Mouse (Mus musculus) lung, embryonic 16.5 days (tissue): ENCODE data around the gene St6galnac6. TPM values are rescaled to one million over a fixed set of nuclear protein-coding genes. Genes with fewer than 3 reads are reported as not detected.

ENCODE experiments used
- ATAC-seq: fragments of 200-750 bp; cut with Nextera tagmentation; 2 replicates; pipeline ENCODE4 v1.8.0; 2017; ENCODE audit warnings: low read depth, mild to moderate bottlenecking, moderate library complexity
- H3K27ac ChIP-seq: fragments of 300-500 bp; sonication (generic); 2 replicates; pipeline ENCODE4 v1.5.1; 2014; ENCODE audit warnings: mild to moderate bottlenecking, control low read depth, low read length
- H3K27me3 ChIP-seq: fragments of 300-500 bp; sonication (generic); 2 replicates; pipeline ENCODE4 v1.6.1; 2014; ENCODE audit warnings: low read depth, low read length, mixed read lengths; ENCODE audit not compliant: control insufficient read depth, insufficient read depth
- H3K36me3 ChIP-seq: fragments of 300-500 bp; sonication (generic); 2 replicates; pipeline ENCODE4 v1.6.1; 2014; ENCODE audit warnings: low read length; ENCODE audit not compliant: control insufficient read depth, insufficient read depth
- H3K4me1 ChIP-seq: fragments of 300-500 bp; sonication (generic); replicated peaks from 2 replicates; pipeline ENCODE4 v1.6.1; 2014; ENCODE audit warnings: low read length, mixed read lengths; ENCODE audit not compliant: control insufficient read depth, insufficient read depth
- H3K4me2 ChIP-seq: fragments of 300-500 bp; sonication (generic); 2 replicates; pipeline ENCODE4 v1.6.1; 2014; ENCODE audit warnings: low read depth, low read length, control low read depth
- H3K4me3 ChIP-seq: fragments of 300-500 bp; sonication (generic); 2 replicates; pipeline ENCODE4 v1.5.1; 2014; ENCODE audit warnings: mild to moderate bottlenecking, low read length, control low read depth
- H3K9ac ChIP-seq: fragments of 300-500 bp; sonication (generic); 2 replicates; pipeline ENCODE4 v1.6.1; 2014; ENCODE audit warnings: low read length, control low read depth
- H3K9me3 ChIP-seq: fragments of 300-500 bp; sonication (generic); 2 replicates; pipeline ENCODE4 v1.6.1; 2016; ENCODE audit warnings: low read length; ENCODE audit not compliant: control insufficient read depth
- WGBS: fragments of 180-500 bp; shearing (Covaris S2); extraction: QIAGEN DNeasy Blood & Tissue Kit; methylation state at CpG from one replicate; pipeline ENCODE4 v1.1.7; 2014; 5-methylcytosine and 5-hydroxymethylcytosine counted together
- polyA plus RNA-seq: library from polyadenylated mRNA; unstranded; fragments of >200 nt; fragmentation: Nextera tagmentation; extraction: Ambion mirVana; gene quantifications from 2 replicates; pipeline ENCODE4 v1.2.1, GENCODE M21; 2015

The St6galnac6 gene
- polyA plus RNA-seq, result 25.4 and 26.3 TPM in 2 replicates

GRCm38 (mm10) chr2:32599409-32599808, at the start of gene St6galnac6:
St6galnac6 (plus strand) TSS chr2:32599709.
- no peak within 1 kb of the TSS for H3K9ac ChIP-seq
- H3K36me3 ChIP-seq, result peaks cover 5% of the 10 kb centered on the region
- H3K4me2 ChIP-seq, result no peak within 1 kb of the TSS
- no peak for ATAC-seq
- no peaks in the 10 kb centered on the region for H3K27me3 ChIP-seq
- H3K4me1 ChIP-seq, result peaks cover 10% of the 10 kb centered on the region
- H3K27ac ChIP-seq, result no peak within 1 kb of the TSS
- H3K4me3 ChIP-seq, result no peak within 1 kb of the TSS
- no peaks in the 10 kb centered on the region for H3K9me3 ChIP-seq
- WGBS, result 90% methylated on average over 3 of the region's 3 CpGs

GRCm38 (mm10) chr2:32549764-32550163, 49.7 kb upstream of the St6galnac6 start:
- Histone ChIP-seq H3K4me3 (no peak overlapping the region), H3K27ac (peak overlapping the region; percentile 43; the same call in 1 of the 2 replicates), H3K27me3 (no peaks in the 10 kb centered on the region), H3K9ac (no peak overlapping the region), H3K9me3 (no peaks in the 10 kb centered on the region), H3K36me3 (no peaks in the 10 kb centered on the region), H3K4me1 (peaks cover 11% of the 10 kb centered on the region), H3K4me2 (no peak overlapping the region)
- peak; percentile 82 for ATAC-seq
- WGBS, result 41% methylated on average over 6 of the region's 6 CpGs

GRCm38 (mm10) chr2:32551236-32551635, 48.3 kb upstream of the St6galnac6 start:
- peaks cover 22% of the 10 kb centered on the region for H3K4me1 ChIP-seq
- no peaks in the 10 kb centered on the region for H3K9me3 ChIP-seq
- H3K27me3 ChIP-seq, result no peaks in the 10 kb centered on the region
- H3K4me2 ChIP-seq, result no peak overlapping the region
- no peaks in the 10 kb centered on the region for H3K36me3 ChIP-seq
- no peak overlapping the region for H3K9ac ChIP-seq
- no peak overlapping the region for H3K27ac ChIP-seq
- no peak for ATAC-seq
- no peak overlapping the region for H3K4me3 ChIP-seq
- 67% methylated on average over 5 of the region's 5 CpGs for WGBS

GRCm38 (mm10) chr2:32553592-32554148, 45.8 kb upstream of the St6galnac6 start:
- no peak overlapping the region for H3K4me3 ChIP-seq
- H3K36me3 ChIP-seq, result no peaks in the 10 kb centered on the region
- H3K27me3 ChIP-seq, result no peaks in the 10 kb centered on the region
- H3K4me2 ChIP-seq, result no peak overlapping the region
- H3K4me1 ChIP-seq, result peaks cover 25% of the 10 kb centered on the region
- H3K9me3 ChIP-seq, result no peaks in the 10 kb centered on the region
- WGBS, result 70% methylated on average over 7 of the region's 7 CpGs
- no peak overlapping the region for H3K27ac ChIP-seq
- ATAC-seq, result no peak
- no peak overlapping the region for H3K9ac ChIP-seq

DNA sequence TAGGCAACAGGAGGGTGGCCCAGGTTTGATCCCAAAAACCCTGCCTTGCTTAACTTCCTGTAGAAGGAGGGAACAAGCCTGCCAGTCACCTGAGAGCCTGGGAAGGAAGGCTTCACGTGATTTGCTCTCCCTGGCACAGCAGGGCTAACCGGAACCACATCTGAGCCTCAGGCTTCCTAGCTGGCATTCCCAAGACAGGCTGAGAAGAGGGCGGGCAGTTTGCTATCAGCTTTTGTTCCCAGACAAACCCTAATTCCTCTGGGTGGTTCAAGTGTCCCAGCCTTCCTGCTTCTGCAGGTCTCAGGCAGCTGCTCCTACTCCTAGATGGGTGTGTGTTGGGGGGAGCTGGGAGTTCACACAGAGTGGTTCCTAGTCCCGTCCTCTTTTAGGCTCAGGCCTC, 44.0 kb upstream of the St6galnac6 start:
- Histone ChIP-seq H3K27ac (peak overlapping the region; percentile 63), H3K4me3 (no peak overlapping the region), H3K27me3 (no peaks in the 10 kb centered on the region), H3K4me2 (no peak overlapping the region), H3K36me3 (peaks cover 7% of the 10 kb centered on the region), H3K9ac (0 out of 2 replicates have a peak overlapping the region, but pooled peaks have one; percentile 8), H3K4me1 (peaks cover 15% of the 10 kb centered on the region), H3K9me3 (no peaks in the 10 kb centered on the region)
- WGBS, result 39% methylated on average over 4 of the region's 4 CpGs
- ATAC-seq, result peak; percentile 62

DNA sequence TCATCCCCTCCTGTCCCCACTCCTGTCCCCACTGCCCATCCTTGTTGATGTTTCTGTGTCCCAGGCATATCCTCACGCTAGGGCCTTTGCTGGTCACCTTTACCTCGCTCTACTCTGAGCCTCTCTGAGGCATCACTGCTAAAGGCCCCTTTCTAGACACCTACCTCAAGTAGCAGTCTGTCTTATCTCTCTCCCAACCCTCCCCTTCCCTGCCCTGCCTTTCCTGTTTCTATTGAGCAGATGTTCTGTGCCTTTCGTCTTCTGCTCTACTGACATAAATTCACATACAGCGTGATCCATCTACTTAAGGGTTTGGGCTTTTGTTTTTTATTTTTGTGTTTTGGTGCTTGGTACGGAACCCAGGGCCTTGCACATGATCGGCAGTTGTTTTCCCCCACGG, 43.5 kb upstream of the St6galnac6 start:
- Histone ChIP-seq H3K9me3 (no peaks in the 10 kb centered on the region), H3K27me3 (no peaks in the 10 kb centered on the region), H3K9ac (no peak overlapping the region), H3K4me1 (peaks cover 15% of the 10 kb centered on the region), H3K4me3 (no peak overlapping the region), H3K36me3 (peaks cover 8% of the 10 kb centered on the region), H3K27ac (peak overlapping the region; percentile 17), H3K4me2 (no peak overlapping the region)
- no peak for ATAC-seq
- 69% methylated on average over 7 of the region's 7 CpGs for WGBS

DNA sequence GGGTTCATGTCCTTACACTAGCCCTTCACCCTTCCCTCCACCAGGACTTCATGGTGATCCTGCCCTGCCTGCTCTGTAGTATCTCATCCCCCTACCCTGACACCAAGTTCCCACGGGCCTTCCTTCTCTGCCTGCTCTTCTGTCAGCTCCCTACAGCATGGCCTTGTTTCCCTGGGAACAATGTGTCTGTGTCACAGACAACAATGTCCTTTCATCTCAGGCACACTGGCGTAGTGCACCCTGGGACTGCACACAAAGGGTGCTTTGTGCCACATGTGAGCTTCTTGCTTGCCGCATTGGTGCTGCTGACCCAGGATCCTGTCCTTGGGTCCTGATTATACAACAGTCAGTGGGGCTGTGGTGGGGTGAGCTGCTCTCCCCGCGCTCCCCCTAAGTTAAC, 39.9 kb upstream of the St6galnac6 start:
- 66% methylated on average over 5 of the region's 5 CpGs for WGBS
- Histone ChIP-seq H3K9me3 (no peaks in the 10 kb centered on the region), H3K27me3 (no peaks in the 10 kb centered on the region), H3K9ac (no peak overlapping the region), H3K4me3 (no peak overlapping the region), H3K4me2 (no peak overlapping the region), H3K36me3 (peaks cover 22% of the 10 kb centered on the region), H3K4me1 (peaks cover 15% of the 10 kb centered on the region), H3K27ac (no peak overlapping the region; the same call in 1 of the 2 replicates)
- ATAC-seq, result no peak

- H3K4me3 ChIP-seq, result no peak overlapping the region
- H3K4me1 ChIP-seq, result peaks cover 4% of the 10 kb centered on the region
- no peaks in the 10 kb centered on the region for H3K9me3 ChIP-seq
- H3K27me3 ChIP-seq, result no peaks in the 10 kb centered on the region
- peaks cover 38% of the 10 kb centered on the region for H3K36me3 ChIP-seq
- H3K9ac ChIP-seq, result no peak overlapping the region
- no peak overlapping the region for H3K4me2 ChIP-seq
- H3K27ac ChIP-seq, result no peak overlapping the region
- 32% methylated on average over 4 of the region's 4 CpGs for WGBS
- peak; percentile 9; the same call in 1 of the 2 replicates for ATAC-seq
Observed at GRCm38 (mm10) chr2:32566536-32567063, 32.9 kb upstream of the St6galnac6 start.

DNA sequence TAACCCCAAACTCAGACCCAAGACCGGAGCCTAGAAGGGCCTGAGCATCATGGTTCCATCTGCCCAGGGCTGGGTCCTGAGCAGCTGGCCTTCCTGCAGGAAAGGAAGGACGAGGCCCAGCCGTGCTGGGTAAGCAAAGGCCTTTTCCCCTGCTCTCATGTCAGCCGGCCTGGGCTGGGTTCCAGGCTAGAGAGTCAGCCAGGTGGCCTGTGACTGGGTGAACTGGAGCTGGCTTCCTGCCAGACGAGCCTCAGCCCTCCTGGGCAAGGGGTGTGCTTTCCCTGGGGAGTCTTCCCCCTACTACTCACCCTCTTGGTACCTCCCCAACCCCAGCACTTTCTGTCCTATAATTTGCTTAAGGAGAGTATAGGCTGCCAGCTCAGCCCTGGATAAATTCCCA, 31.4 kb upstream of the St6galnac6 start:
- 39% methylated on average over 5 of the region's 5 CpGs for WGBS
- peaks cover 37% of the 10 kb centered on the region for H3K36me3 ChIP-seq
- no peak overlapping the region for H3K9ac ChIP-seq

More for the DNA sequence above, 31.4 kb upstream of the St6galnac6 start:
- Histone ChIP-seq H3K4me3 (no peak overlapping the region), H3K9me3 (no peaks in the 10 kb centered on the region), H3K27me3 (no peaks in the 10 kb centered on the region), H3K27ac (no peak overlapping the region), H3K4me2 (no peak overlapping the region), H3K4me1 (peaks cover 10% of the 10 kb centered on the region)
- no peak for ATAC-seq
